Mouse (Mus musculus) megakaryocyte, embryonic 14.5 days (primary cell): ENCODE results near the gene Tas1r1.

Experiments used
- FLI1 ChIP-seq: IDR thresholded peaks from 2 replicates; pipeline ENCODE4 v1.6.1; 2012; ENCODE audit warnings: low read length, inconsistent platforms, mixed read lengths
- GATA1 ChIP-seq: IDR thresholded peaks from 3 replicates; pipeline ENCODE4 v1.6.1; 2012; ENCODE audit warnings: mixed read lengths, low read length, inconsistent platforms, borderline replicate concordance

DNA sequence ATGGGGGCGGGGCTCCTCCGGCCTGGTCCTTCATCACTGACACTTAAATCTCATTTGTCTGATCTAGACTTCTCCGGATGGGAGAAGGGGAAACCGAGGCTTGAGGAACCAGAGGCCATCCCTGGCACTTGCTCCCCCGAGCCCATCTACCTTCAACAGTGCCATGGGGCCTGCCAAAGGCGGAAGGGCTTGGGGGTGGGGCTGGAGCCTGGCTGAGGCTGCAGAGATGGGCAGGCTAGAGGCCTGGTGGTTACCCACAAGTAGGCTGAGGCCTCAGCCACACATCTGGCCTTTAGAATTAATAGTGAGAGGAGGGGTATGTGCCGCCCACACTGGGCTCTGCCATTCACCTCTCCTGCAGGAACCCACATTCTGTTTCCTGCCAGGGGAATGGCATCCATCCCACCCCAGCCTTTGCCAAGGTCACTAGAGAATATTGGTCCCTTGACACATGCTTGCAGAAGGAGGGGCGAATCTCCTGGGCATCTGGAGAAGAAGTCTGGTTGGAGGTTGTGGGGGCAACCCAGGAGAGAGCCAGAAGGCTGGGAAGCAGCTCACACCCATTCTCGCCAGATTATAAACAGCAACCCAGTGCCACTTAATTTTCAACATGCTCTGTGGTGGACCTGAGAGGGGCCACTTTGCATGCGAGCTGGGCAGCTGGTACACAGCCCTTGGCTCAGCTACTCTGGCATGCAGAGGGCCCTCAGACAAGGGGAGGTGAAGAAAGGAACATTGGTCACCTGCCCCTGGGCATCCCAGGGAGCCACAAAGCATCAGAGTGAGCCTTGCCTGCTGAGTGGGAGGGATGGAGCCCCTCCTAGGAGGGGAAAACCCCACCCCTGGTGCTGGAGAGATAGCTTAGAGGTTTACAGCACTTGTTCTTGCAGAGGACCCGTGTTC, 32.4 kb upstream of the Tas1r1 start:
- TF ChIP-seq GATA1 (no peak), FLI1 (no peak)
